Mouse (Mus musculus): ENCODE results near the gene Stn1.

GRCm38 (mm10) chr19:47497736-47498135 lies 39.6 kb downstream of the Stn1 start:
- no peak for TF ChIP-seq EP300 (IDR thresholded peaks at IDR 0.05; ENCODE audit: insufficient read depth, low read depth, low read length)
- TF ChIP-seq POLR2A (IDR thresholded peaks at IDR 0.05; ENCODE audit: insufficient read depth, low read depth, low read length) = no peak

Measured in heart, adult 2 months (tissue).